Mouse (Mus musculus): Measurements from ENCODE around the gene Def8. TPM values are rescaled to one million over a fixed set of nuclear protein-coding genes. Genes with fewer than 3 reads are reported as not detected.
"Not testable (repeated sequence)": the region's sequence is repeated elsewhere in the genome, so short reads cannot be mapped to it uniquely, and the experiment has no call there.

Gene Def8
- total and polyA plus RNA-seq, 2 experiments from 2014 or later: 35.0 to 41.4 TPM

DNA sequence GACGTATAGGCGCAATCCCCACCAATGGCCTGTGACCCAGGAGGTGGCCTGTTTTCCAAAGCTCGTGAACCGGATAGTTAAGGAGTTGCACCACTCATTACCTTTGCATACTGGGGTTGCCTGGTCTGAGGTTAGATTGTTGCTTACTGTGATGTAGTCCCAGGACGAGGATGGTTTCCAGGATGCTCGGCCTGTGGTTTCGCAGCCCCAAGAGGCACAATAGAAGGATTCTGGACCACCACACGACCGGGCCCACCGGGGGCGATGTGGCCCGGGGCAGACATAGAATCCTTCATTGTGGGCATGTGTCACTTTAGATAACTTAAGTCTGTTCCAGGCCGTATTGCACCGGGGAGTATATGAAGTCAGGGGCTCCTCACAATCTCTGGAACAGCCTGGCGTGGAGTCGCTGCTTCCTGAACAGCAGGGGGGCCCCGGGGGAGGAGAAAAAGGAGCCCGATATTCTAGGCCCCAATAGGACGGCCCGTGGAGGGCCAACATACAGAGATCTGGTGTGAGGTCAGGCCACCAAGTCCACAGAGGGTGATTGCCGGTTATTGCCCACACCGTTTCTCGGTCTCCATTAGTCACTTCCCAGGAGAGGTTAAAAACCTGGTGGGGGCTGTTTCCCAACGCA lies 4.4 kb downstream of the Def8 start:
- ATAC-seq: no peak
- Histone ChIP-seq H3K9ac (no peak overlapping the region), H3K27me3 (ENCODE audit: insufficient read depth, low read length) (no peaks in the 10 kb centered on the region), H3K36me3 (ENCODE audit: insufficient read depth) (0 out of 2 replicates have a peak, but pooled peaks cover 2% of the 10 kb centered on the region), H3K4me2 (ENCODE audit: low read depth) (no peak overlapping the region), H3K4me1 (ENCODE audit: insufficient read depth) (no peaks in the 10 kb centered on the region), H3K27ac (ENCODE audit: low read depth, low read length) (no peak overlapping the region), H3K4me3 (ENCODE audit: low read depth, low read length) (no peak overlapping the region), H3K9me3 (ENCODE audit: low read length) (peaks cover 27% of the 10 kb centered on the region)
- no peak for TF ChIP-seq CTCF (IDR thresholded peaks at IDR 0.05; ENCODE audit: low read depth)
- no peak for DNase-seq
- WGBS: 95% methylated on average over 24 of the region's 24 CpGs

- Histone ChIP-seq H3K27ac (ENCODE audit: low read depth, low read length) (no peak overlapping the region), H3K27me3 (ENCODE audit: insufficient read depth, low read length) (no peaks in the 10 kb centered on the region), H3K4me2 (ENCODE audit: low read depth) (no peak overlapping the region), H3K9ac (no peak overlapping the region), H3K36me3 (ENCODE audit: insufficient read depth) (no peaks in the 10 kb centered on the region), H3K4me1 (ENCODE audit: insufficient read depth) (no peaks in the 10 kb centered on the region), H3K4me3 (ENCODE audit: low read depth, low read length) (no peak overlapping the region), H3K9me3 (ENCODE audit: low read length) (peaks cover 27% of the 10 kb centered on the region)
- no peak for ATAC-seq
- no peak for DNase-seq
- no peak for TF ChIP-seq CTCF (IDR thresholded peaks at IDR 0.05; ENCODE audit: low read depth)
- 98% methylated on average over 28 of the region's 29 CpGs for WGBS
These were observed 5.1 kb downstream of the Def8 start for GRCm38 (mm10) chr8:123428343-123428893.

DNA sequence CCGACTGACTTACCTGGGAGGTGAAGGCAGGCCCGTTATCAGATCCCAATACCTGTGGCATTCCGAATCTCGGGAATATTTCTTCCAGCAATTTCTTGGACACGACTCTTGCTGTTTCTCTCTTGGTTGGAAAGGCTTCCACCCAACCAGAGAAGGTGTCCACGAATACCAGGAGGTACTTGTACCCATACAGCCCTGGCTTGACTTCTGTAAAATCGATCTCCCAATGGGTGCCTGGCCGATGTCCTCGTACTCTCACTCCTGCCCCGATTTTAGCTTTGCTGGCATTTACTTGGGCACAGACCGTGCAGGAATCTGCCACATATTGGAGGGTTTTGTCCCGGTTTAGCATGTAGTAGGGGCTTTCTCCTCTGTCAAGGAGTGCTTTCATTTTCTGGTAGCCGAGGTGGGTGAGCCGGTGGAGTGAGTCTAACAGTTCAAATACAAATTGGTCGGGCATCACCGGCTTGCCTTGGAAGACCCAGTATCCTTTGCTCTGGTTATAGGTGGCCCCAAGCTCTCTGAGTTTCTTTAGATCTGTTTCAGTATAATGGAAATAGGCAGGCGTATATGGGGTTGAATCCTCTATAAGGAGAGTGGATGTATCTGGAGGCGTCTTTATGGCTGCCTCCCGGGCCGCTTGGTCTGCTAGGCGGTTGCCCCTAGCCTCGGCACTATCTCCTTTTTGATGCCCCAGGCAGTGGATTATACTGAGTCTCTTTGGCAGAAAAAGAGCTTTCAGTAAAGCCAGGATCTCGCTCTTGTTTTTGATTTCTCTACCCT lies 5.8 kb downstream of the Def8 start:
- H3K9me3 ChIP-seq (ENCODE audit: low read length): peaks cover 27% of the 10 kb centered on the region
- H3K4me1 ChIP-seq (ENCODE audit: insufficient read depth): no peaks in the 10 kb centered on the region
- no peaks in the 10 kb centered on the region for H3K27me3 ChIP-seq (ENCODE audit: insufficient read depth, low read length)
- H3K27ac ChIP-seq (ENCODE audit: low read depth, low read length): no peak overlapping the region
- no peak for TF ChIP-seq CTCF (IDR thresholded peaks at IDR 0.05; ENCODE audit: low read depth)
- 95% methylated on average over 23 of the region's 23 CpGs for WGBS
- H3K36me3 ChIP-seq (ENCODE audit: insufficient read depth): no peaks in the 10 kb centered on the region
- ATAC-seq (no peak), DNase-seq (no peak)
- H3K9ac ChIP-seq: no peak overlapping the region
- H3K4me3 ChIP-seq (ENCODE audit: low read depth, low read length): no peak overlapping the region
- no peak overlapping the region for H3K4me2 ChIP-seq (ENCODE audit: low read depth)

- not testable (repeated sequence) for H3K4me1 ChIP-seq (ENCODE audit: insufficient read depth); H3K36me3 ChIP-seq (ENCODE audit: insufficient read depth); DNase-seq; H3K27me3 ChIP-seq (ENCODE audit: insufficient read depth, low read length); H3K4me2 ChIP-seq (ENCODE audit: low read depth); H3K4me3 ChIP-seq (ENCODE audit: low read depth, low read length); ATAC-seq; H3K9ac ChIP-seq; H3K27ac ChIP-seq (ENCODE audit: low read depth, low read length)
- WGBS: 94% methylated on average over 15 of the region's 15 CpGs
- peaks cover 27% of the 10 kb centered on the region for H3K9me3 ChIP-seq (ENCODE audit: low read length)
These were observed 6.3 kb downstream of the Def8 start for GRCm38 (mm10) chr8:123429722-123430013.

DNA sequence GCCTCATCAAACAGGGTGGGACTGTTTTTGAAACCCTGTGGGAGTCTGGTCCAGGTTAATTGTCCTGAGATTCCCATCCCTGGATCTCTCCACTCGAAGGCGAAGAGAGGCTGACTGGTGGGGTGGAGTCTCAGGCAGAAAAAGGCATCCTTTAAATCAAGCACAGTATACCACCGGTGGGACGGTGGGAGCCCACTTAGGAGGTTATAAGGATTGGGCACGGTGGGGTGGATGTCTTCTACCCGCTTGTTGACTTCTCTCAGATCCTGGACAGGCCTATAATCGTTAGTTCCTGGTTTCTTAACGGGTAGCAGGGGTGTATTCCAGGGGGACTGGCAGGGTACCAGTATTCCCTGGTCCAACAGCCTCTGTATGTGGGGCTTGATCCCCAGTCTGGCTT lies 7.6 kb downstream of the Def8 start:
- not testable (repeated sequence) for H3K4me2 ChIP-seq (ENCODE audit: low read depth); H3K4me1 ChIP-seq (ENCODE audit: insufficient read depth); H3K36me3 ChIP-seq (ENCODE audit: insufficient read depth); H3K27me3 ChIP-seq (ENCODE audit: insufficient read depth, low read length); ATAC-seq; H3K9ac ChIP-seq; DNase-seq; H3K4me3 ChIP-seq (ENCODE audit: low read depth, low read length); H3K27ac ChIP-seq (ENCODE audit: low read depth, low read length)
- 93% methylated on average over 8 of the region's 8 CpGs for WGBS
- peaks cover 27% of the 10 kb centered on the region for H3K9me3 ChIP-seq (ENCODE audit: low read length)

- 96% methylated on average over 25 of the region's 25 CpGs for WGBS
- Histone ChIP-seq H3K27me3 (ENCODE audit: insufficient read depth, low read length) (no peaks in the 10 kb centered on the region), H3K9me3 (ENCODE audit: low read length) (peaks cover 25% of the 10 kb centered on the region), H3K4me3 (ENCODE audit: low read depth, low read length) (no peak overlapping the region), H3K36me3 (ENCODE audit: insufficient read depth) (no peaks in the 10 kb centered on the region), H3K9ac (no peak overlapping the region), H3K27ac (ENCODE audit: low read depth, low read length) (no peak overlapping the region), H3K4me2 (ENCODE audit: low read depth) (no peak overlapping the region), H3K4me1 (ENCODE audit: insufficient read depth) (no peaks in the 10 kb centered on the region)
- no peak for TF ChIP-seq CTCF (IDR thresholded peaks at IDR 0.05; ENCODE audit: low read depth)
- no peak for DNase-seq
- no peak for ATAC-seq
These were observed 8.5 kb downstream of the Def8 start for GRCm38 (mm10) chr8:123431616-123432365.

DNA sequence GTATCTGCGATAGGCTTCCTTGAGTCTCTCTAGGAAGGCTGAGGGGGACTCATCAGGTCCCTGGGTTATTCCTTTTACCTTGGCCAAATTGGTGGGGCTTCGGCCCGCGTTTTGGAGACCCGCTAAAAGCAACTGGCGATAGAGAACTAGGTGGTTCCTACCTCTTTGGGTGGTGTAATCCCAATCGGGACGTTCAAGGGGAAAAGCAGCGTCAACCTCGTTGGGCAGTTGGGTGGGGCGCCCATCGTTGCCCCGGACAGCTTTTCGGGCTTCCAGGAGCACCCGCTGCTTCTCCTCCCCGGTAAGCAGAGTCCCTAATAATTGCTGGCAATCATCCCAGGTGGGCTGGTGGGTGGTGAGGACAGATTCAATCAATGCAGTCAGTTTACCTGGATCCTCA lies 9.1 kb downstream of the Def8 start:
- 95% methylated on average over 16 of the region's 16 CpGs for WGBS
- peaks cover 20% of the 10 kb centered on the region; the same call in 1 of the 2 replicates for H3K9me3 ChIP-seq (ENCODE audit: low read length)

DNA sequence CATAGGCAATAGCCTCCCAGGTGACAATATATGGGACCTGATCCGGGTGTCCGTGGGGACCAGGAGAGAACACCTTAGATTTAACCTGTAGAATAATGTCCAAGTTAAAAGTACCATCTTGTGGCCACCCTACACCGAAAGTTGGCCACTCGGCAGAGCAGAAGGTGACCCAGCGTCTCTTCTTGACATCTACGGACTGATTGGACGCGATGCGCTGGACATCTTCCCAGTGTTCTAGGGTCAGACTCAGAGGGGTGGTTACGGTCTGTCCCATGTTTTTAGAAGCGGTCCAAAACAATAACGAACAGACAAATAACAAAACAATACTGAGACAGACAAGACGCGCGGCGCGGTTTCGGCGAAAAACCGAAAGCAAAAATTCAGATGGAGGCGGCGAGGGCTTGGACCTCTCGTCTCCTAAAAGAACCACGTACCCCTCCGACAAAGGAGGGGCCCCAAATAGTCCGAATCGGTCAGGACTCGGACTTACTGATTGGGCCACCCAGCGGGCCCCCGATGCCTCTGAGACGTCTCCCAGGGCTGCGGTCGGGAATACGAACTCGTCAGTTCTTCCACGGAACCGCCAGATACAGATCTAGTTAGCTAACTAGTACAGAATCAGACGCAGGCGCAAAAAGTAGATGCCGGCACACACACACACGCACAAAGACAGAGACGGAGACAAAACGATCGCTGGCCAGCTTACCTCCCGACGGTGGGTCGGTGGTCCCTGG lies 10.1 kb downstream of the Def8 start:
- H3K9ac ChIP-seq; H3K27me3 ChIP-seq (ENCODE audit: insufficient read depth, low read length); H3K36me3 ChIP-seq (ENCODE audit: insufficient read depth); H3K4me2 ChIP-seq (ENCODE audit: low read depth); DNase-seq; H3K27ac ChIP-seq (ENCODE audit: low read depth, low read length); ATAC-seq; H3K4me1 ChIP-seq (ENCODE audit: insufficient read depth); H3K4me3 ChIP-seq (ENCODE audit: low read depth, low read length): not testable (repeated sequence)
- H3K9me3 ChIP-seq (ENCODE audit: low read length): peaks cover 12% of the 10 kb centered on the region; the same call in 1 of the 2 replicates
- WGBS: 98% methylated on average over 45 of the region's 47 CpGs

More for the DNA sequence above, 9.1 kb downstream of the Def8 start:
- ATAC-seq (no peak), DNase-seq (no peak)
- TF ChIP-seq CTCF (IDR thresholded peaks at IDR 0.05; ENCODE audit: low read depth): no peak
- Histone ChIP-seq H3K27me3 (ENCODE audit: insufficient read depth, low read length) (no peaks in the 10 kb centered on the region), H3K4me3 (ENCODE audit: low read depth, low read length) (no peak overlapping the region), H3K4me1 (ENCODE audit: insufficient read depth) (no peaks in the 10 kb centered on the region), H3K4me2 (ENCODE audit: low read depth) (no peak overlapping the region), H3K36me3 (ENCODE audit: insufficient read depth) (no peaks in the 10 kb centered on the region), H3K9ac (no peak overlapping the region), H3K27ac (ENCODE audit: low read depth, low read length) (no peak overlapping the region)

All from forebrain, postnatal 0 days (tissue).